ENCODE assay signal across 20 mouse cellular contexts in the genomic region with DNA sequence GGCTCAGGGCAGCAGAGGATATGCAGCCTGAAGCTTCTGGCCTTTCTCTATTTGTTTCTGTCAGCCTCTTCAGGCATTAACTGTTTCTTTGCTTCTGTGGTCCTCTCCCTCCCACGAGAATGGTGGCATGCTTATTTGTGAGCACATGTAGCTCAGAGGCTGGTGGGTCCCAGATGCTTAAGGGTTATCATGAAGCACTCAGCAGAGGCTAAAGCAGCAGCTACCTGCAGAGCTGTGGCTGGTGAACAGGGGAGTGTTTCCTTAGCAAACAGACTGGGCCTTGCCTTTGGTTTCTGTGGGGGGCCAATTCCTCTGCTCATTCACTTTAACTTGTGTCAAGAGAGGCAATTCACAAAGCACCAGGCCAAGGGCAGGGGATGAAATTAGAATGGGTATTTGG.
DNase-seq lines count a peak whose midpoint lies in the region; ATAC-seq and TF ChIP-seq lines count a peak whose summit lies in the region.
"Had no signal": no experiment of that assay in that cellular context is flagged by ENCODE, and none has a peak within 500 bp of the region (broad histone marks: within the 10 kb centered on the region; RNA-seq: fewer than 3 reads in every experiment).

No protein-coding gene starts in this region.

- intact Hi-C loops in gastrocnemius, adult 2 months (cut with DNase I) = no loop called here

- ATAC-seq in hindbrain, embryonic 13.5 days (ENCODE audit: low FRiP score) = no peak
- peak; percentile 86 for ATAC-seq in lung, embryonic 16.5 days (ENCODE audit: low read depth)
- ATAC-seq in limb, embryonic 13.5 days (ENCODE audit: low FRiP score, low read depth) = no peak
- ATAC-seq: inflammation-experienced regulatory T-cells, adult 6 months had no signal

- no peaks in the 10 kb centered on the region for H3K36me3 ChIP-seq in hindbrain, embryonic 13.5 days
- H3K36me3 ChIP-seq in hindbrain, embryonic 10.5 days = no peaks in the 10 kb centered on the region
- no peaks in the 10 kb centered on the region for H3K36me3 ChIP-seq in lung, embryonic 16.5 days (ENCODE audit: control insufficient read depth, insufficient read depth, low read length)
- no peaks in the 10 kb centered on the region for H3K36me3 ChIP-seq in limb, embryonic 13.5 days
- H3K36me3 ChIP-seq: embryonic facial prominence, embryonic 13.5 days; midbrain, embryonic 12.5 days had no signal

- no peak for TF ChIP-seq POLR2A in brain, embryonic 14.5 days (IDR thresholded peaks at IDR 0.05; ENCODE audit: borderline replicate concordance, extremely low read depth, insufficient read depth, insufficient read length, poor library complexity, severe bottlenecking)

- no peaks in the 10 kb centered on the region for H3K27me3 ChIP-seq in hindbrain, embryonic 13.5 days
- no peaks in the 10 kb centered on the region for H3K27me3 ChIP-seq in hindbrain, embryonic 10.5 days (ENCODE audit: insufficient read depth, poor library complexity, severe bottlenecking)
- H3K27me3 ChIP-seq in lung, embryonic 16.5 days (ENCODE audit: control insufficient read depth, insufficient read depth, low read depth, low read length) = no peaks in the 10 kb centered on the region
- H3K27me3 ChIP-seq in limb, embryonic 13.5 days = no peaks in the 10 kb centered on the region
- H3K27me3 ChIP-seq: embryonic facial prominence, embryonic 13.5 days; midbrain, embryonic 12.5 days had no signal

- H3K9ac ChIP-seq in hindbrain, embryonic 13.5 days = no peak overlapping the region
- no peak overlapping the region for H3K9ac ChIP-seq in lung, embryonic 16.5 days (ENCODE audit: low read length)
- no peak overlapping the region for H3K9ac ChIP-seq in limb, embryonic 13.5 days
- H3K9ac ChIP-seq: embryonic facial prominence, embryonic 13.5 days; midbrain, embryonic 12.5 days had no signal

- TF ChIP-seq CTCF in brain, embryonic 14.5 days (IDR thresholded peaks at IDR 0.05; ENCODE audit: borderline replicate concordance, extremely low read depth, insufficient read depth, insufficient read length) = no peak
- TF ChIP-seq CTCF in gastrocnemius, adult 2 months (IDR thresholded peaks at IDR 0.05) = no peak

- H3K4me1 ChIP-seq in hindbrain, embryonic 13.5 days (replicated peaks) = peaks cover 24% of the 10 kb centered on the region
- 0 out of 2 replicates have a peak, but pooled peaks cover 5% of the 10 kb centered on the region for H3K4me1 ChIP-seq in hindbrain, embryonic 10.5 days (replicated peaks)
- H3K4me1 ChIP-seq in lung, embryonic 16.5 days (replicated peaks; ENCODE audit: control insufficient read depth, insufficient read depth, low read length) = peaks cover 3% of the 10 kb centered on the region
- H3K4me1 ChIP-seq in limb, embryonic 13.5 days = peaks cover 17% of the 10 kb centered on the region

- no peak overlapping the region for H3K4me2 ChIP-seq in hindbrain, embryonic 13.5 days
- no peak overlapping the region for H3K4me2 ChIP-seq in lung, embryonic 16.5 days (ENCODE audit: low read depth, low read length)
- no peak overlapping the region for H3K4me2 ChIP-seq in limb, embryonic 13.5 days (replicated peaks)
- H3K4me2 ChIP-seq: embryonic facial prominence, embryonic 13.5 days; midbrain, embryonic 12.5 days had no signal

- no peak for DNase-seq in hindbrain, embryonic 10.5 days (ENCODE audit: low spot score)
- no peak for DNase-seq in lung, postnatal 10 days
- DNase-seq in brain, embryonic 14.5 days (ENCODE audit: low read depth) = peak; percentile 68
- no peak for DNase-seq in gastrocnemius, adult 2 months
- DNase-seq: adrenal gland, adult 2 months; cerebellum, adult 18-20 months; cerebellum, postnatal 14 days; right cerebral cortex, postnatal 14 days; thymus, adult 2 months; thymus, postnatal 4 days had no signal

- H3K9me3 ChIP-seq in hindbrain, embryonic 13.5 days = no peaks in the 10 kb centered on the region
- no peaks in the 10 kb centered on the region for H3K9me3 ChIP-seq in hindbrain, embryonic 10.5 days
- no peaks in the 10 kb centered on the region for H3K9me3 ChIP-seq in lung, embryonic 16.5 days (ENCODE audit: control insufficient read depth, low read length)
- H3K9me3 ChIP-seq in limb, embryonic 13.5 days = no peaks in the 10 kb centered on the region
- H3K9me3 ChIP-seq: embryonic facial prominence, embryonic 13.5 days; midbrain, embryonic 12.5 days had no signal

- WGBS in hindbrain, embryonic 13.5 days = 23% methylated on average over 1 of the region's 1 CpGs
- 21% methylated on average over 1 of the region's 1 CpGs for WGBS in hindbrain, embryonic 10.5 days
- 10% methylated on average over 1 of the region's 1 CpGs for WGBS in lung, embryonic 16.5 days
- WGBS in limb, embryonic 13.5 days = 16% methylated on average over 1 of the region's 1 CpGs

- H3K4me3 ChIP-seq in hindbrain, embryonic 13.5 days = no peak overlapping the region
- no peak overlapping the region for H3K4me3 ChIP-seq in hindbrain, embryonic 10.5 days
- no peak overlapping the region for H3K4me3 ChIP-seq in lung, embryonic 16.5 days (ENCODE audit: low read length)
- no peak overlapping the region for H3K4me3 ChIP-seq in limb, embryonic 13.5 days
- H3K4me3 ChIP-seq in gastrocnemius, adult 2 months = no peak overlapping the region
- H3K4me3 ChIP-seq: embryonic facial prominence, embryonic 13.5 days; erythroblast, embryonic 14.5 days; left cerebral cortex, adult 2 months; midbrain, embryonic 12.5 days had no signal

- H3K27ac ChIP-seq in hindbrain, embryonic 13.5 days = peak overlapping the region; percentile 67; the same call in 1 of the 2 replicates
- H3K27ac ChIP-seq in hindbrain, embryonic 10.5 days = no peak overlapping the region
- H3K27ac ChIP-seq in lung, embryonic 16.5 days (ENCODE audit: low read length) = no peak overlapping the region
- H3K27ac ChIP-seq in limb, embryonic 13.5 days = peak overlapping the region; percentile 34; the same call in 1 of the 2 replicates
- no peak overlapping the region for H3K27ac ChIP-seq in gastrocnemius, adult 2 months
- H3K27ac ChIP-seq: embryonic facial prominence, embryonic 13.5 days; kidney, postnatal 0 days; left cerebral cortex, adult 2 months; midbrain, embryonic 12.5 days; stomach, postnatal 0 days had no signal

Comparison
In these comparisons a context has a peak if more than half of its experiments do, and no peak if none do; other contexts are left out.
1. H3K27ac ChIP-seq: peak in hindbrain, embryonic 13.5 days (single experiment) and limb, embryonic 13.5 days (single experiment); none in hindbrain, embryonic 10.5 days (single experiment), lung, embryonic 16.5 days (single experiment) and gastrocnemius, adult 2 months (single experiment).